Mouse (Mus musculus): Measurements from ENCODE around the gene Ctdsp2. TPM values are rescaled to one million over a fixed set of nuclear protein-coding genes. Genes with fewer than 3 reads are reported as not detected.

Ctdsp2 gene
- 100 to 1,000 TPM; 137 to 168 TPM for total RNA-seq (2021)
- long read RNA-seq, experiment 1, full-length matches to known transcripts, result 10 of 24 reads
- long read RNA-seq, experiment 1, partial matches to known transcripts, result 1 of 24 reads
- long read RNA-seq, experiment 1, other reads (novel, unspliced or antisense), result 13 of 24 reads
- long read RNA-seq, experiment 2, full-length matches to known transcripts, result 14 of 26 reads
- long read RNA-seq, experiment 2, partial matches to known transcripts, result 3 of 26 reads
- long read RNA-seq, experiment 2, other reads (novel, unspliced or antisense), result 9 of 26 reads

- DNase-seq, result peak; percentile 100
These were observed at the start of gene Ctdsp2 for GRCm38 (mm10) chr10:126978277-126978994. TSS of gene Ctdsp2 (plus strand) at chr10:126978717.

GRCm38 (mm10) chr10:126928819-126929206 lies 49.7 kb upstream of the Ctdsp2 start:
- DNase-seq, result no peak

- DNase-seq, result no peak
These were observed 49.0 kb upstream of the Ctdsp2 start for GRCm38 (mm10) chr10:126929543-126929942.

- DNase-seq, result peak; percentile 45
These were observed 48.0 kb upstream of the Ctdsp2 start for GRCm38 (mm10) chr10:126930270-126931121.

GRCm38 (mm10) chr10:126931123-126931759 lies 47.3 kb upstream of the Ctdsp2 start:
- DNase-seq, result no peak

- no peak for DNase-seq
These were observed 46.8 kb upstream of the Ctdsp2 start for GRCm38 (mm10) chr10:126931760-126932139.

GRCm38 (mm10) chr10:126934561-126934960 lies 44.0 kb upstream of the Ctdsp2 start:
- no peak for DNase-seq

- no peak for DNase-seq
These were observed 43.4 kb upstream of the Ctdsp2 start for GRCm38 (mm10) chr10:126935121-126935520.

- DNase-seq, result no peak
These were observed 42.7 kb upstream of the Ctdsp2 start for GRCm38 (mm10) chr10:126935556-126936381.

- no peak for DNase-seq
These were observed 37.6 kb upstream of the Ctdsp2 start for GRCm38 (mm10) chr10:126940949-126941348.

GRCm38 (mm10) chr10:126945531-126945930 lies 33.0 kb upstream of the Ctdsp2 start:
- no peak for DNase-seq

GRCm38 (mm10) chr10:126949824-126950223 lies 28.7 kb upstream of the Ctdsp2 start:
- no peak for DNase-seq

- no peak for DNase-seq
These were observed 27.9 kb upstream of the Ctdsp2 start for GRCm38 (mm10) chr10:126950572-126950971.

- DNase-seq, result no peak
These were observed 26.1 kb upstream of the Ctdsp2 start for GRCm38 (mm10) chr10:126952375-126952774.

- DNase-seq, result no peak
These were observed 25.5 kb upstream of the Ctdsp2 start for GRCm38 (mm10) chr10:126953029-126953471.

- DNase-seq, result no peak
These were observed 21.7 kb upstream of the Ctdsp2 start for GRCm38 (mm10) chr10:126956692-126957358.

GRCm38 (mm10) chr10:126957359-126958107 lies 21.0 kb upstream of the Ctdsp2 start:
- DNase-seq, result peak; percentile 69

- no peak for DNase-seq
These were observed 18.0 kb upstream of the Ctdsp2 start for GRCm38 (mm10) chr10:126960496-126960895.

GRCm38 (mm10) chr10:126961757-126962156 lies 16.8 kb upstream of the Ctdsp2 start:
- DNase-seq, result peak; percentile 72
